Mouse (Mus musculus) kidney, embryonic 16.5 days (tissue): ENCODE measurements around the gene Cux1. TPM values are rescaled to one million over a fixed set of nuclear protein-coding genes. Genes with fewer than 3 reads are reported as not detected.
A peak's percentile ranks its signal among the peaks of the same experiment; 100 is the strongest.

ENCODE experiments used
- ATAC-seq: fragments of 200-750 bp; cut with Nextera tagmentation; 2 replicates; pipeline ENCODE4 v1.8.0; 2017; ENCODE audit warnings: moderate TSS enrichment; ENCODE audit not compliant: low FRiP score, low TSS enrichment
- H3K27ac ChIP-seq: fragments of 300-500 bp; sonication (generic); 2 replicates; pipeline ENCODE4 v1.5.1; 2014; ENCODE audit warnings: low read length
- H3K27me3 ChIP-seq: fragments of 300-500 bp; sonication (generic); 2 replicates; pipeline ENCODE4 v1.6.1; 2014; ENCODE audit warnings: low read length, control low read depth, mixed read lengths; ENCODE audit not compliant: insufficient read depth
- H3K36me3 ChIP-seq: fragments of 300-500 bp; sonication (generic); 2 replicates; pipeline ENCODE4 v1.6.1; 2014; ENCODE audit warnings: low read length, control low read depth, mixed read lengths; ENCODE audit not compliant: insufficient read depth
- H3K4me1 ChIP-seq: fragments of 300-500 bp; sonication (generic); 2 replicates; pipeline ENCODE4 v1.6.1; 2014; ENCODE audit warnings: low read length, control low read depth, mixed read lengths; ENCODE audit not compliant: insufficient read depth
- H3K4me2 ChIP-seq: fragments of 300-500 bp; sonication (generic); replicated peaks from 2 replicates; pipeline ENCODE4 v1.6.1; 2014; ENCODE audit warnings: low read depth, low read length
- H3K4me3 ChIP-seq: fragments of 300-500 bp; sonication (generic); 2 replicates; pipeline ENCODE4 v1.5.1; 2014; ENCODE audit warnings: mild to moderate bottlenecking, low read length
- H3K9ac ChIP-seq: fragments of 300-500 bp; sonication (generic); replicated peaks from 2 replicates; pipeline ENCODE4 v1.6.1; 2014; ENCODE audit warnings: low read length
- H3K9me3 ChIP-seq: fragments of 300-500 bp; sonication (generic); 2 replicates; pipeline ENCODE4 v1.6.1; 2016; ENCODE audit warnings: low read length, control low read depth
- WGBS: fragments of 180-500 bp; shearing (Covaris S2); extraction: QIAGEN DNeasy Blood & Tissue Kit; methylation state at CpG from one replicate; pipeline ENCODE4 v1.1.7; 2014; 5-methylcytosine and 5-hydroxymethylcytosine counted together
- polyA plus RNA-seq: library from polyadenylated mRNA; unstranded; fragments of >200 nt; fragmentation: Nextera tagmentation; extraction: Ambion mirVana; gene quantifications from 2 replicates; pipeline ENCODE4 v1.2.1, GENCODE M21; 2015

Gene Cux1
- polyA plus RNA-seq, 1 experiment from 2014 or later = 110 TPM

DNA sequence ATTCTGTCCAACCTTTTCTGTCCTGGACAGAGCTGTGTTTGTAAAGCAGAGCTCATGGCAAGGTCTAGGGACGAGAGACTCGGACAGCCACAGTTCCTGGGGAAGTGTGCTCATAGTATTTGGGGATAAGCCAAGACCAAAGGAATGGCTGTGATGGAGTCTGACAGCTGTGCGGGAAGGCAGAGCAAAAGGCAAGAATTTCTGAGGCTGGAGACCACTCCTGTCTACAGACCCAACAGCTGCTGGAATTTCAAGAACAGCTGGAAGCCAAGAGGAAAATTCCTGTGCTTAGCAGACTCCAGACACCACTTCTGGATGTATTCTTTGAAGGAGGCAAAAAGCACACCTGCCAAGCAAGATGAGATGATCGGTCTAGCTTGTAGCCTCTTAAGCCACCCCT is 297.4 kb downstream of the Cux1 start:
- H3K9ac ChIP-seq = no peak overlapping the region
- no peak for ATAC-seq
- no peak overlapping the region for H3K27ac ChIP-seq
- no peak overlapping the region for H3K4me3 ChIP-seq
- no peak overlapping the region for H3K4me2 ChIP-seq
- WGBS = 57% methylated on average over 4 of the region's 4 CpGs
- H3K4me1 ChIP-seq = peaks cover 8% of the 10 kb centered on the region; the same call in 1 of the 2 replicates
- peaks cover 20% of the 10 kb centered on the region for H3K36me3 ChIP-seq
- H3K27me3 ChIP-seq = no peaks in the 10 kb centered on the region
- H3K9me3 ChIP-seq = no peaks in the 10 kb centered on the region

DNA sequence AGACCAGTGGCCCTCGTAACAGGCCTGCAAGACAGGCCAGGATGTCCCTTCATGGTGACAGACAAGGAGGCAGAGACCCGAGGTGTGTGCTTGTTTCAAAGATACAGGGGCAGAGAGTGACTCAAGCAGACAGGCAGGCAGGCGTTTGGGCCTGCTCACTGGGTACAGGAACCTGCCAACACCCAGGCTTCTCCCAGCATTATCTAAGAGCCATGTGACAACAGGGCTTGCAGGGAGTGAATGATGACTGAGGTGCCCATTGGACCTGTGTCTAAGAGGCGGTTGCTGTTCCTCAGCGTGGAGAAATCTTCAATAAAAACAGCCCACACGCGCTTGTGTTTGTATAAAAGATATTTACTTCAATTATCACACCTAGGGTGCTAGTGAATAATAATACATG is 301.2 kb downstream of the Cux1 start:
- no peak overlapping the region for H3K27ac ChIP-seq
- H3K4me1 ChIP-seq = peaks cover 8% of the 10 kb centered on the region; the same call in 1 of the 2 replicates
- H3K9ac ChIP-seq = no peak overlapping the region
- H3K36me3 ChIP-seq = no peaks in the 10 kb centered on the region
- H3K9me3 ChIP-seq = no peaks in the 10 kb centered on the region
- ATAC-seq = no peak
- no peaks in the 10 kb centered on the region for H3K27me3 ChIP-seq
- 84% methylated on average over 7 of the region's 7 CpGs for WGBS
- H3K4me2 ChIP-seq = no peak overlapping the region
- no peak overlapping the region for H3K4me3 ChIP-seq

GRCm38 (mm10) chr5:136263342-136263741 is 303.9 kb downstream of the Cux1 start:
- no peak overlapping the region for H3K4me2 ChIP-seq
- ATAC-seq = no peak
- H3K4me1 ChIP-seq = no peaks in the 10 kb centered on the region
- no peak overlapping the region for H3K27ac ChIP-seq
- H3K4me3 ChIP-seq = no peak overlapping the region
- 88% methylated on average over 4 of the region's 4 CpGs for WGBS
- no peak overlapping the region for H3K9ac ChIP-seq
- H3K27me3 ChIP-seq = no peaks in the 10 kb centered on the region
- H3K9me3 ChIP-seq = no peaks in the 10 kb centered on the region
- no peaks in the 10 kb centered on the region for H3K36me3 ChIP-seq

DNA sequence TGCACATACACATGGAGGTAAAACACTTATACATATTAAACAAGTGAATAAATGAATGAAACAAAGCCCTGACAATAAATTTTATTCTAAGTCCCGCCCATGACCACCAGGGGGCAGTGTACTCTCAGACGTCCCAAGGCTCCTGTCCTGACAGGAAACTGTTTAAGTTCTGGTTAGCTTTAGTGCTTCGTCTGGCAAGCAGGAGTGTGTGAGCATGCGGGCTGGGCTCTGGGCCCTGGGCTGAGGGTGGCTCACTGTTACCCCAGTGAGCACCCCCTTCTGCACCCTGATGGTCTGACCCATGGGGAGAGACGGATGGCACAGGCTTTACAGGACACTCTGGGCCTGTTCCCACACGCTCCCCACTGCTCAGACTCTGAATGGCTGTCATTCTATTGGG is 308.4 kb downstream of the Cux1 start:
- 35% methylated on average over 6 of the region's 6 CpGs for WGBS

DNA sequence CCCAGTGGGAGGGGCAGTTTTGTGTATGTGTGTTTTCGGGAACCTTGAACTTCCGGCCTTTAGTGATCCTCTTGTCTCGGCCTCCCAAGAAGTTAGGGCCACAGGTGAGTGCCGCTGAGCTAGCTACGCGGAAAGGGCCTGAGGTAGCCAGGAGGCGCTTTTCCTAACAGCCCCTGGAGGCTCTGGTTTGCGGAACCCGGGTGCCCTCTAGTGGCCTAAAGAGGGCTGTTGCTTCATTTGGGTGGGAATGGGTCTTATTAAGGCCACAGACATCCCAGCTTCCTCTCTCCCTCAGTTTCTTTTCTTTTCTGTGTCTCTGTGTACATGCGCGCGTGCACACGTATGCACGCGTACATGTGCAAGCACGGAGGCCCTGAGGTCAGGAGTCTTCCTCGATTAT is 314.4 kb downstream of the Cux1 start:
- Histone ChIP-seq H3K4me2 (no peak overlapping the region), H3K4me1 (no peaks in the 10 kb centered on the region), H3K9me3 (no peaks in the 10 kb centered on the region), H3K9ac (no peak overlapping the region), H3K27ac (no peak overlapping the region), H3K36me3 (0 out of 2 replicates have a peak, but pooled peaks cover 10% of the 10 kb centered on the region), H3K4me3 (no peak overlapping the region), H3K27me3 (no peaks in the 10 kb centered on the region)
- ATAC-seq = no peak
- 18% methylated on average over 17 of the region's 17 CpGs for WGBS

More for the DNA sequence above, 308.4 kb downstream of the Cux1 start:
- Histone ChIP-seq H3K36me3 (0 out of 2 replicates have a peak, but pooled peaks cover 5% of the 10 kb centered on the region), H3K4me1 (no peaks in the 10 kb centered on the region), H3K4me2 (no peak overlapping the region), H3K9ac (no peak overlapping the region), H3K27me3 (no peaks in the 10 kb centered on the region), H3K9me3 (no peaks in the 10 kb centered on the region), H3K4me3 (no peak overlapping the region), H3K27ac (no peak overlapping the region)
- ATAC-seq = peak; percentile 46; the same call in 1 of the 2 replicates

GRCm38 (mm10) chr5:136251004-136251403 is 316.3 kb downstream of the Cux1 start:
- no peak overlapping the region for H3K27ac ChIP-seq
- 0 out of 2 replicates have a peak, but pooled peaks cover 2% of the 10 kb centered on the region for H3K4me1 ChIP-seq
- H3K36me3 ChIP-seq = 0 out of 2 replicates have a peak, but pooled peaks cover 8% of the 10 kb centered on the region
- no peak overlapping the region for H3K4me2 ChIP-seq
- no peaks in the 10 kb centered on the region for H3K9me3 ChIP-seq
- H3K27me3 ChIP-seq = no peaks in the 10 kb centered on the region
- H3K9ac ChIP-seq = no peak overlapping the region
- WGBS = 53% methylated on average over 7 of the region's 7 CpGs
- ATAC-seq = no peak
- no peak overlapping the region for H3K4me3 ChIP-seq

DNA sequence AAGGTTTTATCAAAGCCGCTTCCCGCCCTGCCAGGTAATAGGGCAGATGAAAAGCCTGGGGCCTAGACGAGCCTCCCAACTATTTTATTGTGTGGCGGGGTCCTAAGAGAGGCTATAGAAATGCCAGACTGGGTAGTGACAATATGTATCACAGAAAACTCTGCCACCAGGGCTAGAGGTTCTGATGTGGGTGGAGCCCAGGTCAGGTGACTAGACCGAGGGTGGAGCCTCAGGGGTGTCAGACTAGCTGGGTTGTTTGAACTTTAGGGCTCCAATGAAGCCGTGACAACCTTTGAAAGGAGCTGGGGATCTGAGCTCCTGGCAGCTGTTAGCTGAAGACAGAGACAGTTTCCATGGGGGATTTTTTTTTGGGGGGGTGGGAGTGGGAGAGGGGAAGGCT is 318.8 kb downstream of the Cux1 start:
- Histone ChIP-seq H3K27me3 (no peaks in the 10 kb centered on the region), H3K4me1 (peaks cover 22% of the 10 kb centered on the region), H3K27ac (no peak overlapping the region), H3K4me2 (no peak overlapping the region), H3K9me3 (no peaks in the 10 kb centered on the region), H3K9ac (no peak overlapping the region), H3K36me3 (0 out of 2 replicates have a peak, but pooled peaks cover 5% of the 10 kb centered on the region), H3K4me3 (no peak overlapping the region)
- WGBS = 57% methylated on average over 6 of the region's 6 CpGs
- no peak for ATAC-seq

GRCm38 (mm10) chr5:136246452-136246838 is 320.8 kb downstream of the Cux1 start, which contains the start of gene Sh2b2:
TSS of gene Sh2b2 (minus strand) at chr5:136246556.
- Histone ChIP-seq H3K4me2 (peak within 1 kb of the TSS; percentile 99), H3K27ac (peak within 1 kb of the TSS; percentile 85), H3K36me3 (0 out of 2 replicates have a peak, but pooled peaks cover 5% of the 10 kb centered on the region), H3K4me1 (peaks cover 25% of the 10 kb centered on the region), H3K9me3 (no peaks in the 10 kb centered on the region), H3K27me3 (no peaks in the 10 kb centered on the region), H3K4me3 (peak within 1 kb of the TSS; percentile 80), H3K9ac (peak within 1 kb of the TSS; percentile 79)
- ATAC-seq = no peak
- 77% methylated on average over 2 of the region's 2 CpGs for WGBS

- H3K9ac ChIP-seq = peak overlapping the region; percentile 79
- H3K36me3 ChIP-seq = 0 out of 2 replicates have a peak, but pooled peaks cover 5% of the 10 kb centered on the region
- H3K4me1 ChIP-seq = peaks cover 25% of the 10 kb centered on the region
- H3K4me3 ChIP-seq = peak overlapping the region; percentile 80
- H3K4me2 ChIP-seq = peak overlapping the region; percentile 99
- peak; percentile 1; the same call in 1 of the 2 replicates for ATAC-seq
- no peaks in the 10 kb centered on the region for H3K9me3 ChIP-seq
- H3K27me3 ChIP-seq = no peaks in the 10 kb centered on the region
- WGBS = 13% methylated on average over 15 of the region's 15 CpGs
- peak overlapping the region; percentile 85 for H3K27ac ChIP-seq
Observed at GRCm38 (mm10) chr5:136245541-136246451, 321.5 kb downstream of the Cux1 start.
